Mouse (Mus musculus) right cerebral cortex, adult 18-20 months (tissue): ENCODE data around the gene Nutf2-ps1.

Experiments used
- DNase-seq: peaks from one replicate; pipeline ENCODE4 v3.0.0; 2022; ENCODE audit warnings: mixed read lengths

Gene Nutf2-ps1

GRCm38 (mm10) chr19:53568553-53568952 is 20.3 kb downstream of the Nutf2-ps1 start:
- DNase-seq, result no peak

DNA sequence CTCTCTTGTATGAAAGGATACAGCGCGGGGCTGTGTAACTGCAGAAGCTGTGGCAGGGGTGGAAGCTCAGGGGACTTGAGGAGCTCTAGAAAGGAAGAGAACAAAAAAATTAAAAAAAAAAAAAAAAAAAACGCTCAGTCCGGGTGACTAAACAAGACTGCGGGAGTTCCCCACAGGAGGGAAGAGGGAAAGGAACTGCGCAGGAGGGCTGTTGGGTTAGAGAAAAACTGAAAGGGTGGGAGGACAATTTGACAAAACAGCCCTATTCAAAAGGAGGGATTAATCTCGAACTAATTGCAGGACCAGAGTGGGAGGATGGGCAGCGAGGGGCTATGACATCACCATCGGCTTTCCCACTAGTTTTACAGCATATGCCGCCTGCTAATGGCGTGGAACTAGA is 21.0 kb downstream of the Nutf2-ps1 start:
- no peak for DNase-seq

DNA sequence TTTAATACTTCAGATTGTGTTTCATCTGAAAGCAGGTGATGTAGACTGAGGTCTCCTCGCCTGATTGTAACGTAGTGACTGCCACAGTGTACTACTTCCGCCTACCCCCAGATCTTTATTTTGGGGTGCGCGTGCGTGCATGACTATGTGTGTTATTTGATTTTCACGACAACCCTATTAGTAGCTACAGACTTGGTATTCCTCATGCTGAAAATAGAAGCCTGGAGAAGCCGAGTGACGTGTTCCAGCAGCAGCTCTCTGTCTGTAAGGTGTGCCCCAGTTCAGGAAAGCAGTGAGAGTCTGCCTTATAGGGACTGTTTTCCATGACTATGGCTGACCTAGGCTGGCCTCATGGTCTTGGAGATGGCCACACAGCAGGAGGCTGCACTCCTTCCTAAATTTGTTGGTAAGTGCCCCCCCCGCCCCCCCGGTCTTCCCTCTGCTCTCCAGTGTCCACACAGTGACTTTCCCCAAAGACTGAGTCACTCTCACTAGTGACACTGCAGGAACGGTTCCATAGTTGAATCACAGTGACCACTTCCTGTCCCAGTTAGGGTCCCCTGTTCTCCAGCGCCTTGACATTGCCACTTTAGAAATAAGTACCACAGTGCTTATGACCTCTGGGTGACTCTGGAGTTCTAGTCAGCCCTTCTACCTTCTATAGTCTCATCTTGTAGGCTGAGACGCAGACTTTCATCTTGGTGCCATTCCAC is 23.1 kb downstream of the Nutf2-ps1 start:
- no peak for DNase-seq

DNA sequence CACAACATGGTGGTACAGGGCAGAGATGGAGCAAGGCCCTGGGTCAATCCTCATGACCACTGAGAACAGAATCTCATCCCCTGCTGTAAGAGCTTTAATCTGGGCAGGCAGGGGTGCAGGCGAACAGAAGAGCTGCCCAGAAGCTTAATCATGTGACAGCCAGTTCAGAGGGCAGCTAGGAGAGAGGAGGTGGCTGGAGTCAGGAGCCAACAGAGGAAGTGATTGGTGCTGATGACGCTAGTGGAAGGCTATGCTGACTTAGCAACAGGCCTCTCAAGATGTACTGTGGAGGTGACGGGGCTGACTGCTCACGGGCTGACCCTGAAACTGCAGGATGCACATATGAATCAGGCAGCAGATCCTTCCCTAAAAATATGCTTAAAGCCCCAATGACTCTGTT is 24.7 kb downstream of the Nutf2-ps1 start:
- no peak for DNase-seq

- no peak for DNase-seq
Observed at GRCm38 (mm10) chr19:53560436-53560835, 28.4 kb downstream of the Nutf2-ps1 start.

DNA sequence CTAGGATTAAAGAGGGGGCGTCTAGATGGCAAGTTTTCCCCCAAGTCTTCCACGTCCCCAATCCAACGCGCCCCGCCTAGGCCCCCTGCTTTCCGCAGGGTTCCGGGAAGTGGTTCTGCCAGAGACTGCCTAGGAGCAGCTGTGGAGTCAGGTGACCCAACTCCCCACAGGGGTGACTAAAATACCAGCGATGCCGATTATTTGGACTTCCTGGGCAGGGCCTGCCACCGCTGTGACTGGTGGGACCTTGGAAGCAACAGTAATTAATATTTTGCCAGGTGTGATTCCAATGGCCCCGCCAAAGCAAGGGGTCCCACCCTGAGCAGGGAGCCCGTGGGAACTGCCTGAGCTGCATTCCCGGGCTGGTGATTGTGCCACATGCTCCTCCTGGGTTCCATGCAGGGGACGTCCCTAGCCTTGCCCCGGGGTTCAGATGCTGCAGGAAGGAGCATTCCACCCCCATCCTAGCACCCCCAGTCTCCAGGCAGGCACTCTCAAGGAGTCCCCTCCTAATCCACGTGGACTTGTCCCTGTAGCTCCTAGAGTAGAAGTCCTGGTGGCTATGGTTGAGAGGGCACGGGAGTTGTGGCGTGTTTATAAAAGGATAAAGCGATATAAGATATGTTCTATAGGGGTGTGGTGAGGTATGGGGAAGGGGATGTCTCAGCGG is 31.5 kb downstream of the Nutf2-ps1 start:
- DNase-seq, result no peak

DNA sequence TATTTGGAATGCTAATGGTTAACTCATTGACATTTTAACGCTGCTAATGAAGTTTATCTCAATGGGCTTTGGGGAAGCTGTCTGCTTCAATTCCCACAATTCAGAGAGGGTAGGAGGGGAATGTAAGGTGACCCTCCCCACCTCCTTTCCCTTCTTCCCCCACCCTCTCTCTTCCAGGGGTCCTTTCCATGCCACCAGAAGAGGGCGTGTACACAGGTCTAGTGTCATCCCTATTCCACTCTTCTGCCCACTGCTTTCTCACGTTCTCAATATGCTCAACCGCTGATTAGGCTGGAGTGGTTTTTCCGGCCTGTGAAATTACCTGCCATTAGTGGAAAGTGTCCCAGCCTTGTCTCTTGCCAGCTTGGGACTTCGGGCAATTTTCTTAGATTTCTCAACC is 32.0 kb downstream of the Nutf2-ps1 start:
- DNase-seq, result no peak

DNA sequence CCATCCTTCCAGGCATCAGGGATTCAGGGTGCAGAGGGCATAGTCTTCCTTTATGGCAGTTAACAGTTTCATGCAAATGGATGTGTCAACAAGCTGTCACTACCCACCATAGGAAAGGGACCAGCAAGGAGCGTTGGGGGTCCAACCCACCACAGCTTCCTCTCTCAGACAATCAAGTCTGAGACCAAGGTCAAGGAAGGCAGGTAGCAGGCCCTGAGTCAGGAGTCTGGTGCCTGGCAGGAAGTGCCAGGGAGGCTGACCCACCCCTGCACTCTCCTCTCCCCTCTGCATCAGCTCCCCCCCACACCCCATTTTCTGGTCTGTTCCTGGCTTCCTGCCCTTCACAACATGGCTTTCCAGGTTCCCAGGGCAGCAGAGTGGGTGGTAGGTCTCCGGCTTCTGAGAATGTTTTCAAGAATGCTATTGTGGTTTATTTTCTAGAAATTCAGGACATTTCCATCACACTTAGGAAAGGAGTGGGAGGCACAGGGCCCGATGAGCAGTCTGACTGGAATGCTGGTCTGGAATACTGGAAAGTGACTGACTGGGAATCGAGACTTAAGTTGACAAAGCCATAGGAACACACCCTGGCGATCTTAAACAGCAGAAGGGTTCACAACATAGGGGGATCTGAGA is 33.8 kb downstream of the Nutf2-ps1 start:
- DNase-seq, result no peak

GRCm38 (mm10) chr19:53554402-53554801 is 34.5 kb downstream of the Nutf2-ps1 start:
- DNase-seq, result no peak

DNA sequence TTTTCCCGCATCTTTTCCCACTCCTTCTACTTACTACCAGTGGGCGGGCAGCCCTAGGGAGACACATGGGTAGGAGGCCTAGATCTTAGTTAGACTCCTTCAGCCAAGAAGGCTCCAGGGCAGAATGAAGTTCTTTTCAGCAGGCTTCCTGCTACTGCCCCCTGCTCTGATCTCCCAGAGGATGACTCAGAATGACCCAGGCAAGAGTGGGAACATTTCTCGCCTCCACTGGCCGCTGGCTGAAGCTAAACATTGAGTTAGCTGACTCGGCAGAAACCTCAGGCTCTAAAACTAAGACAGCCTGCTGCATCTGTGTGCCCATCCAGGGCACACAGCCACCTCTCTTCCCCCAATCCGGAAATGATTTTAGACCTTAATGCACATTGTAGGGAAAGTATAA is 36.1 kb downstream of the Nutf2-ps1 start:
- DNase-seq, result no peak

DNA sequence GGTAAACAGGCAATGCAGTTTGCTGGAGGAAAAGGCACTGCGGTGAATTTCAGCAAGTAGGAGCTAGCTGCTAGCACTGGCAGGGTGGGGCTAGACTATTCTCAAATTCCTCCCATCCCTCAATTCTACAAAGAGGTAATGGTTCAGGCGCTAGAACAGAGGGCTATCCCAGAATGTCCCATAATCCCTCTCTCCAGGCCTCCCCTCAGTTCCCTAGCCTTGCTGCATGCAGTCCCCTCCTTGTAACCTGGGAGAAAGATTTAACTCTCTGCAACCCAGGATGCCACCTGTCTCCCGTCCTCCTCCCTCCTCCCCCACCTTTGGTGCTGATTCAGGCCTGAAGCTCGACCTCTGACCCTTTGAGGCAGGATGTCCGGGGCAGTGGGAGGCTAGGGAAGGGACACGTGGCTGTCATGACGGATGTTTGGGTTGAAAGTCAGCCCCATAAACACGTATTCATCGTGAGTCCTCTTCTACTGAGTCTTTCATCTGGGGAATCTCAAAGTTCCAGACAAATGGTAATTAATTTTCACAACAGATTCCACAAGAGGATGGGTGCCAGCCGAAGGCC is 36.6 kb downstream of the Nutf2-ps1 start:
- DNase-seq, result no peak

GRCm38 (mm10) chr19:53550972-53551371 is 37.9 kb downstream of the Nutf2-ps1 start:
- DNase-seq, result peak; percentile 70

DNA sequence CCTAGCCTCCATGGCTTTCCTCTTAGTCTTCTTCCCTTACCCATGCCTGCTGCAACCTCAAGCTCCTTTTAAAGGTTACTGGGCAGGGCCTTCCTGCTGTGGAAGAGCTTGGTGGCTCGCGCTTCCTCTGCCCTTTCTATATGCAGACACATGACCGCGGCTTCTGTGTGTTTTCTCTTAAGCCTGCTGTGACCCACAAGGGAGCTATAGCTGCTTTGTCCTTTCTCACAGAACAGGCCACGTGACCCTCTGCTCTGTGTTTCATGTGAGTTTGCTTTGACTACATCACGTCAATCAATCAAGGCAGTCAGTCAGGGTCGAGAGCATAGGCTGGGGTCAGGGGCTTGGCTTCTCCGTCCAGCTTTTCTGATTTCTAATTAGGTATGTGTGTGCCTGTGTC is 41.3 kb downstream of the Nutf2-ps1 start:
- no peak for DNase-seq

DNA sequence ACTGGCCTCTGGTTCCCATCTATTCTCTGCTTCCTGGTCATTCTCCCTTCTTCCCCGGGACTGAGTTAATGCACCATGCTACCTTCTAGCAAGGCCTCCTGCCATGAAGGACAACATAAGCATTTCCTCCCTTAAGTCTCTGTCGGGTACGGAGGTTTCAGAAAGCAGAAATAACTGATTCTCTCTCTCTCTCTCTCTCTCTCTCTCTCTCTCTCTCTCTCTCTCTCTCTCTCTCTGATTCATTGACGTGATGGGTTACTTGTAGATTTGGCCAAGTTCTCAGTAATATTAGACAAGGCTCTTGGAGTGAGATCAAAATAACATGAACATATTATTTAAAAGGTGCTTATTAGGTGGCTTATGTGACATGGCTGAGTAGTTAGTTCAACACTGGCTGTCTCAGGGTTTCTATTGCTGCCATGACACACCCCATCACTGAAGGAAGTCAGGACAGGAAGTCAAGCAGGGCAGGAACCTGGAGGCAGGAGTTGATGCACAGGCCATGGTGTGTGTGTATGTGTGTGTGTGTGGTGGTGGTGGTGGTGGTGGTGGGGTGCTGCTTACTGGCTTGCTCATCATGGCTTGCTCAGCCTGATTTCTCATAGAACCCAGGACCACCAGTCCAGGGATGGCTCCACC is 43.8 kb downstream of the Nutf2-ps1 start:
- no peak for DNase-seq

- no peak for DNase-seq
Observed at GRCm38 (mm10) chr19:53543602-53544001, 45.3 kb downstream of the Nutf2-ps1 start.

DNA sequence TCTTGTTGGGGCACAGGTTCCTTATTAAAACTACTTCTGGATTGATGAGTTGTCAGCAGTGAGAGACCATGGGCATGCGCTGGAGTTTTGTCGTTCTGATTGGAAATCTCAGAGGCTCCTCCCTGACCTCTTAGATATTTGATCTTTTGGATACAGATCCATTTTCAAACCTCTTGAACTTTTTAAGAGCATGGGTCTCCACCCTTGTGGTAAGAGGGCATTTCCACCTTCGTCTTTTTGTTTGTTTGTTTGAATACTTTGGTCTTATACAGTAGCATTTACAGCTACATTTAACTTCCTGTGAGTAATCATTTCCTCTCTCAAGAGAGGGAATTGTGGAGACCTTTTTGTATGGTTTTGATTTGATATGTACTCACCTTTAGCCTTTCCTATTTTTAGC is 49.6 kb downstream of the Nutf2-ps1 start:
- no peak for DNase-seq

DNA sequence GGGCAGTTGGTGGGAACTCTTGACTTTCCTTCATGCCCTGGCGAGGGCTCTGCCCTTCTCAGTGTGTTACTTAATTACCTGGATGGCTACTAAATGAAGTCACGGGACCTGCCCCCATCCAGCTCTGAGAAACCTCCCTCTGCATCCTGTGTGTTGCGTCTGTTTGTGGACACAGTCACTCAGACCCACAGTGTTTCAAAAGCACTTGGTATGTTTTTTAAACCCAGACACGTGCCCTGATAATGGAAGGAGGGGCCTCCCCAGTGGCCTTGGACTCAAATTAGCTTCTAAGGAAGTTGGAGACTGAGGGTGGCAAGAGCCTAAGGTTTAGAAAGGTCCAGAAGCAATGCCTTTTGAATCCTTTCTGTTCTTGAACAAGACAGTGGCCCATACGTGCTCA is 50.1 kb downstream of the Nutf2-ps1 start:
- DNase-seq, result no peak
